Mouse (Mus musculus): ENCODE results near the gene Fbxl3. TPM values are rescaled to one million over a fixed set of nuclear protein-coding genes. Genes with fewer than 3 reads are reported as not detected.
A peak's percentile ranks its signal among the peaks of the same experiment; 100 is the strongest.

The Fbxl3 gene
- polyA plus RNA-seq, 1 experiment from 2014 or later, result 33.5 TPM

DNA sequence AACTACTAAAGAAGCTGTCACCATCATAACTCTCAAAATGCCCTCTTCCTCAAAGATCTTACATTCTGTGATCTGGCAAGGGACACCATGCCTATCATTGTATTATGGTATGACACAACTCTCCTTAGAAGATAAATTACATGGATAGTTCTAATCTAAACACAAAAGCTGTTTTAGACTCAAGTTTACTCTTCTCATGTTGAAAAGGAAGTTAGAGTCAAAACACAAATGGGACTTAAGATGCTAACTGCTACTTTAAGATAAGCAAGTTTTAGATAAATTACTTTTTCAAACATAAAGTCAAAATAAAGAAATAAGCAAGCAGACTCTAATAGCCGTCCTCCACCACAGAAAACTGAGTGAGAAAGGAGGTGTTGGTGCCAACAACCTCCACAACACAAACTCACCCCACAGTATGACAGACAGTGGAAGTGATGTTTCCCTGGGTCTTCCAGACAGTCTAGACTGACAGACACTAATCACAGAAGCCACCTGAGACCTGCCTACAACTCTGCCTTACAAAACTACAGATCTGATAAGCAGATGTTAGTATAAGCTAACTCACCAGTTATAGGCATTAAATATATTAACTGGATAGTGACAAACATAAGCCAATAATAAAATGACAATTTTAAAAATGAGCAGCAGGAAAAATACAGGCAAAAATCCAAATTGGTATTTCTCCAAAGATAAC lies 13.4 kb downstream of the Fbxl3 start:
- Histone ChIP-seq H3K4me2 (no peak overlapping the region), H3K4me1 (ENCODE audit: insufficient read depth) (0 out of 2 replicates have a peak, but pooled peaks cover 3% of the 10 kb centered on the region), H3K9ac (no peak overlapping the region), H3K27ac (ENCODE audit: low read depth) (no peak overlapping the region), H3K27me3 (ENCODE audit: insufficient read depth, low read length) (no peaks in the 10 kb centered on the region), H3K9me3 (ENCODE audit: low read depth, low read length) (no peaks in the 10 kb centered on the region), H3K36me3 (ENCODE audit: insufficient read depth) (peaks cover 67% of the 10 kb centered on the region), H3K4me3 (ENCODE audit: low read depth, low read length) (no peak overlapping the region)
- DNase-seq, result peak; percentile 15
- no peak for TF ChIP-seq CTCF (IDR thresholded peaks at IDR 0.05; ENCODE audit: low read depth)
- 45% methylated on average over 1 of the region's 1 CpGs for WGBS
- peak; percentile 64; the same call in 1 of the 2 replicates for ATAC-seq (ENCODE audit: insufficient read depth)

DNA sequence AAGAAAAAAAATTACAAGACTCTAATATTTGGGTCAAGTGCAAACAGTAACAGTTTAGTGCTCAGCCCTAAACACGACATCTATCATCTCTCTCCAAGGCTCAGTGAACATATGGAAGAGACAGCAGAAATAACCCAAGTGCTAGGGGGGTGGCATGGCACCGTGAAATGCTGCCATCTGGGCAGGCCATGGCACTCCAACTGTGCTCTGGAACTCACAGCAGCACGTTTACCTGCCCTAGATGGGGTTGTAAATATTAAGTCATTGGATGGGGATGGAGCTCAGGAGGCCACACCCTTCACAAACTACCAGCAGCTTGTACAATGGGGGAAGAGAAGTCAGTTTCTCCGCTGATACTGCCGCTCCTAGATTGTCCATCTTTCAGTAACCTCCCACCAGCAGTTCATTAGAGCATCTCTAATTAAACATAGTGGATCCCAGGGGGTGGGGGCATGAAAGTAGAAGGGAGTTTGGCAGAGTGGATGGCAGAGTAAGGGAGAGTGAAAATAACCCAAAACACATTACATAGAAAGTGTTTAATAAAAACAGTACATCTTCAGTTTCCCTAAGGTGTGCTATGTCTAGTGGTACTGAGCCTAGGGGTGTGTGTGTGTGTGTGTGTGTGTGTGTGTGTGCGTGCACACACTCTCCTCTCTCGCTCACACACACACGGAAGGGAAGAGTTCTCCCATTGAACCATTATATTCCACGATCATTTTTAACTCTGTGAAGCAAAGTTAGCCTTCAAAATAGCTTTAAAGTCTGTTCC lies 20.0 kb downstream of the Fbxl3 start:
- WGBS, result 83% methylated on average over 9 of the region's 9 CpGs

DNA sequence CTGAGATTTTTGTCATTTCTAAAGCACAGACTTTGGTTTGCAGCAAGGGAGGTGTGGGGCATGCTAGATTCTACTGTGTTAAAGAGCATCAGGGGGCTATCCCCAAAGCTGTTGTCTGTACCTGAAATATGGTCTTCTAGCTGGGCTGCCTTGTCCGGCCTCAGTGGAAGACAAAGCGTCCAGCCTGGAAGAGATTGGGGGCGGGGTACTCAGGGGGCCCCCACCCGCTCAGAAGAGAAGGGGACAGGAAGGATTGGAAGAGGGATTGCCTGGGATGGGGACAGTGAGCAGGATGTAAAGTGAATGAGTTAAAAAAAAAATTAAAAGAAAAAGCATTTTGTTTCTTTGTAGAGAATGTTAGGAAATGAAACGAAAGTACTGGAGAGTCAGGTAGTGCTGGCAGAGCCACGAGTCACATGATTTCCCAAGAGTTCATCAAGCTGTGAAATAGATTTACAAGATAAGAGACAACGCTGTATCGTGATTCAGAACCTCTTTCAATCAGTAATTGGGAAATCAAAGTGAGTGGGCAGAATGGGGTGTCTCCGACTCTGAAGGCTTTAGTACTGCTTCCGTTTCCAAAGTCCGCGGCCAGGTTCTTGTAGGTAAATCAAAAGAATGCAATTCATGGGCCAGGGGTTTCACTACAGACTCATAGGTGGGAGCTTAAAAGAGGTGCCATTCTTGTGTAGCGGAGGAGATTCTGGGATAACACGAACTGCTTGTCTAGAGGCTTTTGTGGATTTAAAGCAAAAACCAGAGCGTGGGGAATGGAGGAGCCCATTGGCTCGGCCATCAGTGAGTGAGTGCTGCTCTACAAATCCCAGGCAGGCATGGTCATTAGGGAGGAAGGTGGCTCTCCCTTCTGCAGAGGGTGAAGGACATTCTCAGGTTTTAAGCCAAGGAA lies 21.1 kb downstream of the Fbxl3 start:
- 87% methylated on average over 16 of the region's 16 CpGs for WGBS
- no peak for ATAC-seq (ENCODE audit: insufficient read depth)
- no peak overlapping the region for H3K9ac ChIP-seq

More for the DNA sequence above, 20.0 kb downstream of the Fbxl3 start:
- no peak for ATAC-seq (ENCODE audit: insufficient read depth)
- Histone ChIP-seq H3K36me3 (ENCODE audit: insufficient read depth) (peaks cover 65% of the 10 kb centered on the region), H3K4me3 (ENCODE audit: low read depth, low read length) (no peak overlapping the region), H3K27ac (ENCODE audit: low read depth) (no peak overlapping the region), H3K4me1 (ENCODE audit: insufficient read depth) (no peaks in the 10 kb centered on the region), H3K9ac (no peak overlapping the region), H3K4me2 (no peak overlapping the region), H3K27me3 (ENCODE audit: insufficient read depth, low read length) (no peaks in the 10 kb centered on the region), H3K9me3 (ENCODE audit: low read depth, low read length) (no peaks in the 10 kb centered on the region)
- TF ChIP-seq CTCF (IDR thresholded peaks at IDR 0.05; ENCODE audit: low read depth), result no peak
- DNase-seq, result no peak

DNA sequence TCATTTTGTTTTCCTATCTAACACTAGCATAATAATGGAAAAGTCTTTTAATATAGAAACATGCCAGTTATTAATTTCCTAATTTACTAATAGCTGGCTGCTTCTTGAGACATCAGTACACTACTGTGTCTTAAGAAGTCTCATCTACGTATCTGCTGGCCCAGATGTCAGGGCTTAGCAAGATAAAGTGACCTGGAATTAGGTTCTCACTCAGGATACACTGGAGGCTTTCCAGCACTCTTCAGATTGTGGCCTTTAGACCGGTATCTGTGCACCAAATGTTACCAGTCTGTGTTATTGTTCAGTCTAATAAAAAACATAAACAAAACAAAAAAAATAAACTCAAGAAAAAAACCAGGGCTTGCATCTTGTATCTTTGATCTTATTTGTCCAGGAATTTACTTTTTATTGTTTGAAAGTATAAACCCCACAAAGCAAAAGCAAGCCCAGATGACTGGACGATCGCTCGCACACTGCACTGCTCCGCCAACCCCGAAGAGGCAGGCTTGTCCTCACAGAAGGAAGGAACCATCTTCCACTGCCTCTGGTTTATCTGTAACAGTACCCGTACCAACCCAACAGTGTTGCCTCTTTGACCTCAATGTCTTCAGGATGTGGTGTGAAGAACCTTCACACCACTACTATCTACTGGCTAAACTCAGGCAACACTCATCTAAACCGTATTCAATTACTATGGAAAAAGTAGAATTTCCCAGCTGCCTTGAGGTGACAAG lies 21.9 kb downstream of the Fbxl3 start:
- ATAC-seq (ENCODE audit: insufficient read depth), result no peak
- WGBS, result 73% methylated on average over 9 of the region's 9 CpGs

More for the DNA sequence above, 21.1 kb downstream of the Fbxl3 start:
- no peak overlapping the region for H3K27ac ChIP-seq (ENCODE audit: low read depth)
- no peak overlapping the region for H3K4me3 ChIP-seq (ENCODE audit: low read depth, low read length)
- H3K4me1 ChIP-seq (ENCODE audit: insufficient read depth), result no peaks in the 10 kb centered on the region
- no peak overlapping the region for H3K4me2 ChIP-seq
- no peak for DNase-seq
- TF ChIP-seq CTCF (IDR thresholded peaks at IDR 0.05; ENCODE audit: low read depth), result no peak
- H3K36me3 ChIP-seq (ENCODE audit: insufficient read depth), result peaks cover 68% of the 10 kb centered on the region
- no peaks in the 10 kb centered on the region for H3K27me3 ChIP-seq (ENCODE audit: insufficient read depth, low read length)
- no peaks in the 10 kb centered on the region for H3K9me3 ChIP-seq (ENCODE audit: low read depth, low read length)

DNA sequence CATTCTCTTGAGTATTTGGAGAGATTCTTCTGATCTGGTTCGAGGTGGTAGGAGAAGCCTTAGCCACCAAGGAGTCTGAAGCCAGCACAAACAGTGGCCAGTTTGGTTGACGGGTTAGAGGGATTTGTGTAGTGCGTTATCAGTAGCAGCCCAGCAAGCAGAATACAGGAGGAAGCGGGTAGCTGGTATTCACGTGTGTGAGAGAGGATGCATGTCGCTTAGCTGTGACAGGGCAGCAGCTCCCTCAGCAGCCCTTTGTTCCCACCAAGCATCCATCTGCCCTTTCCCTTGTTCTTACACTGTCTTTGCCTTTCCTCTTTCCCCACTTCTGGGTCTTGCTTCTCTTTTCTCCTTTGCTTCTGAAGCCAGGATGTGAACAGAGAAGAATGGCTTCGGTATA lies 24.2 kb downstream of the Fbxl3 start:
- no peak for TF ChIP-seq CTCF (IDR thresholded peaks at IDR 0.05; ENCODE audit: low read depth)
- Histone ChIP-seq H3K36me3 (ENCODE audit: insufficient read depth) (peaks cover 60% of the 10 kb centered on the region), H3K27me3 (ENCODE audit: insufficient read depth, low read length) (no peaks in the 10 kb centered on the region), H3K4me2 (no peak overlapping the region), H3K27ac (ENCODE audit: low read depth) (no peak overlapping the region), H3K4me3 (ENCODE audit: low read depth, low read length) (no peak overlapping the region), H3K9ac (no peak overlapping the region), H3K9me3 (ENCODE audit: low read depth, low read length) (no peaks in the 10 kb centered on the region), H3K4me1 (ENCODE audit: insufficient read depth) (no peaks in the 10 kb centered on the region)
- ATAC-seq (ENCODE audit: insufficient read depth) (no peak), DNase-seq (no peak)
- WGBS, result 82% methylated on average over 7 of the region's 7 CpGs

More for the DNA sequence above, 21.9 kb downstream of the Fbxl3 start:
- no peak for DNase-seq
- no peaks in the 10 kb centered on the region for H3K4me1 ChIP-seq (ENCODE audit: insufficient read depth)
- no peak for TF ChIP-seq CTCF (IDR thresholded peaks at IDR 0.05; ENCODE audit: low read depth)
- H3K4me3 ChIP-seq (ENCODE audit: low read depth, low read length), result no peak overlapping the region
- no peaks in the 10 kb centered on the region for H3K9me3 ChIP-seq (ENCODE audit: low read depth, low read length)
- peaks cover 63% of the 10 kb centered on the region for H3K36me3 ChIP-seq (ENCODE audit: insufficient read depth)
- H3K27ac ChIP-seq (ENCODE audit: low read depth), result no peak overlapping the region
- no peak overlapping the region for H3K4me2 ChIP-seq
- no peaks in the 10 kb centered on the region for H3K27me3 ChIP-seq (ENCODE audit: insufficient read depth, low read length)
- no peak overlapping the region for H3K9ac ChIP-seq

DNA sequence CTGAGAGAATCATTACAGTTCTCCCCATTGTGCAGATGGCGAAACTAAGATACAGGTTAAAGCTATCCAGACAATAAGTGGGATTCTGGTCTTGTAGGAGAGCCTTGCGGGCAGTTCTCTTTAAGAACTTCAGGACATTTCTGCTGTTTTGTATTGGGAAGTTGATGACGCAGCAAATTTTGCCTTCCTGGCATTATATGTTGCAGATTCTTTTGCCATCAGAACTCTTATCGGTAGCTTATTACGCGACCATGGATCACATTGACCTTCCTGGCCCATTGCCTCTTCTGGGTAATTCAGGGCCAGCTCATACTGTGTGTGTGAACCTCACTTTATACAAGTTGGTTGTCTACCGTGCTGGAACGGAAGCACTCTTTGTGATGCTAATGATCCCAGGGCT lies 25.5 kb downstream of the Fbxl3 start:
- Histone ChIP-seq H3K9me3 (ENCODE audit: low read depth, low read length) (no peaks in the 10 kb centered on the region), H3K4me2 (no peak overlapping the region), H3K4me1 (ENCODE audit: insufficient read depth) (no peaks in the 10 kb centered on the region), H3K9ac (no peak overlapping the region), H3K27ac (ENCODE audit: low read depth) (no peak overlapping the region), H3K4me3 (ENCODE audit: low read depth, low read length) (no peak overlapping the region), H3K36me3 (ENCODE audit: insufficient read depth) (peaks cover 50% of the 10 kb centered on the region), H3K27me3 (ENCODE audit: insufficient read depth, low read length) (no peaks in the 10 kb centered on the region)
- no peak for TF ChIP-seq CTCF (IDR thresholded peaks at IDR 0.05; ENCODE audit: low read depth)
- ATAC-seq (ENCODE audit: insufficient read depth), result no peak
- 93% methylated on average over 8 of the region's 8 CpGs for WGBS
- DNase-seq, result no peak
